Mouse (Mus musculus) embryo, embryonic 11.5 days (tissue): Measurements from ENCODE around the gene Gm20388.

ENCODE experiments used
- DNase-seq: peaks from one replicate; pipeline ENCODE4 v3.0.0-alpha.2; 2012; ENCODE audit warnings: low read depth, low spot score

Gene Gm20388

DNA sequence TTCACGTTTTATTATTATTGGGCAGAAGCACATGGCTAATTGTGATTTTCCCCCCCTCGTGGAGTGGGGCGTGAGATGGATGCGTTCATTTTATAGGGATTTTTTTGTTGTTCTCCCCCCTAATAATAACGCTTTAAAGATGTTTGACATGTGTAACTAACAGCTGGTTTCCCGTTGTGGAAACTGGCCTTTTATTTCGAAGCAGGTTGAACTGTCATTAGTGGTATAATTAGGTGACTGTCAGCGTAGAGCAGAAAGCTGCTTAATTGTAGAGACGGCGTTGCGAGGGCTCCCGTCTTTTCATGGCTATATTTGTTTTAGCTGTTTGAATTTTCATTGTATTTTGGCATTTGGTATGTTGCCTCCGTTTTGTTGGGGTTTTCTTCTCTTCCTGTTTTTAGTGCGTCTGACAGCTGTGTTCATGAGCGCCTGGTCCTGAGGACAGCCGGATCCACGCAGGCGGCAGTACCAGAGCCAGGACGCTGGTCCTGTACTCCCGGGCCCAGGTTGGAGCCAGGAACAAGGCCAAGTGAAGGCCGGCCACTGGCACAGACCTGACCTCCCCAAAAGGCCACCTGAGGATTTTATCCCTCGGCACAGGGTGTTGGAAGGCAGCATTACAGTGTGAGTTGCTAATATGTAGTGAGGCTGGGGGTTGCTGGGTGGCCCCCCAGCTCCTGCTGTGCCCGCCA, 595.1 kb downstream of the Gm20388 start:
- DNase-seq = no peak

GRCm38 (mm10) chr8:120506562-120506961, 595.9 kb downstream of the Gm20388 start:
- no peak for DNase-seq

- no peak for DNase-seq
These were observed 596.6 kb downstream of the Gm20388 start for GRCm38 (mm10) chr8:120507290-120507689.

DNA sequence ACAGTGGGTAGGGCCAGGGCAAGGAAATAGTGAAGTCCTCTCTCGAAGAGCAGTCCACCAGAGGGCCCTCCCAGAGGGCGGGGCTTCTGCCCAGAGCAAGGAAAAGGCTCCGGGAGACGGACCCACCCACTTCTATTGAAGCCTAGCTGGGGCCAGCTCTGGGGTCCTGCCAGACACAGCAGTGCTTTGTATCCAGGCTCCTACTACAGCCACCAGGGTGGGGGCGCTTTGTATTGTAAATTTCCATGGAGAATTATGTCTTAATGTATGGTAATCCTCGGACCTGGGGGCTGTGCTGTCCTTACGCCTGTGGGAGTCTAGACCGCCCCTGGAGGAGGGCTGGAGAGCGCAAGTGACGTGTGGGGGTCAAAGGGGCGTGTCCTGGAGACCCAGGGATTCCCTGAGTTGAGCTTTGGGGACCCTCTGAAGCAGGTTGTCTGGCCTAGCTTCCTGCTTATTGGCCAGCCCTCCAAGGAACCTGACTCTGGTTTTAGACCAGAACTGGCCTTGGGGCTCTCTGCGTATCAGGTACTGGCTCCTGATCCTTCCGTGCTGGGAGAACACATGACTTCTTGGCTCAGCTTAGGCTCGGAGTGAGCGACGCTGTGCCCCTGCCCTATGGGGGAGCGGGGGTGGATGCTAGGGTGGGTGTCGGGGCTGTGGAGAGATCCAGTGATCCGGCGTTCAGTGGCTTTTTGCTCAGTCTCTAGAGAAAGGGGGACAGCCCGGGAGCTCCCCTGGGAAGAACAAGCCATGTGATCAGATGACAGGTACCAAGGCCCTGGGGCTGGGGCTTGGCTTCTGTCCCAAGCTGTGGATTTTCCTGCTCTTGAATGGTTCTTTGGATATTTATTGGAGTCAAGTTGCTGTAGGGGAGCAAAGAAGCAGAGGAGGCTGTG, 598.7 kb downstream of the Gm20388 start:
- no peak for DNase-seq

DNA sequence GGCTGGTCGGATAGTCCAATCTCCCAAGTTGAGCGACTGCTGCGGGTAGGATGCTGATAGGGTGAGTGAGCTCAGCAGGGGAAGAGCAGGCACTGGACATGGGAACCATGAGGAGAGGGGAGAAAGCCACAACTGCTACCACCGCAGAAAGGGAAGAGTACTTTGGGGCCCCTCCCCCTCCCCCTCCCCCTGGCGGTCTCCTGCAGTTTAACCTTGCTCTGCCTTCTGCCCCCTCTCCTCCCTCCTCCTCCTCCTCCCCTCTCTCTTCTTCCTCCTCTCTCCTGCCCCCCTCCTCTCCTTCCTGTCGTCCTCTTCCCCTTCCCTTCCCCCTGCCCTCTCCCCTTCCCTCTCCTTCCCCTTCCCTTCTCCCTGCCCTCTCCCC, 599.4 kb downstream of the Gm20388 start:
- no peak for DNase-seq

DNA sequence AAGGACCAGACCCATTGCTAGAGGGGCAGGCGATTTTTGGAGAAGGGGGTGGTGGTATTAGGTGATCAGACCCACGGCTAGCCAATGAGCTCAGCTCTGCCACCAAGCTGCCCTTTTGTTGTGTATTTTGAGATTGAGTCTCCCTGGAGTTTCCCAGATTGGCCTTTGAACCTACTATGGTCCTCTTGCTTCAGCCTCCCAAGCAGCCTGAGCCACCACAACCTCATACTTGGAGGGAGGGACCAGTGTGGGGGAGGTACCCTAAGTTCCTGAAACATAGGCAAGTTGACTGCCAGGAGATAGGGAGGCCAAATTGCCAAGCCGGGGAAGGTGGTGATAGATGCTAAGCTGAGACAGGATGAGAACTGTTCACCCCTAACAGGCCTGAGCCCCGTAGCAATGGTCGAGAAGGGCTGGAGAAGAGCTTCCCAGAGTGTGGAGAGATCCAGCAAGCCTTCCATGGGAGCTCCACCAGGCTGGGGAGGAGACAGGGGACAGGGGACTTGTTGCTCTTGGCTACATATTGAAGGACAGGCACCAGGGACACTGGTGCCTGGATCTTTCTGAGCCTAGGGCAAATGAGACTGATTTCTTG, 600.3 kb downstream of the Gm20388 start:
- no peak for DNase-seq

GRCm38 (mm10) chr8:120511737-120512136, 601.1 kb downstream of the Gm20388 start:
- no peak for DNase-seq

- DNase-seq = no peak
These were observed 601.7 kb downstream of the Gm20388 start for GRCm38 (mm10) chr8:120512326-120512725.

DNA sequence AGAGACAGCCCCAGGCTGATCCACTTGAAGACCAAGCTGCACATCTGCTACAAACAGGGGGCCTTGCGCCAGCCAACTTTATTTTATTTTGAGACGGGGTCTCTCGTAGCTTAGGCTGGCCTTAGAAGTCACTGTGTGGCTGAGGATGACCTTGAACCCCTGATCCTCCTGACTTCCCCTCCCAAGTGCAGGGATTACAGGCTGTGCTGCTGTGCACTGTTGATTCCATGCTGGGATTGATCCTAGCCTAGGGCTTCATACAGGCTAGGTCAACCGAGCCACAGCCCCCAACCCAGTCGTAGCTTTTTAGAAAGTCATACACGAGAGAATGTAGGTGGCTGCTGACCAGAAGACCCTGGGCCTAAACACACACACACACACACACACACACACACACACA, 602.5 kb downstream of the Gm20388 start:
- no peak for DNase-seq

DNA sequence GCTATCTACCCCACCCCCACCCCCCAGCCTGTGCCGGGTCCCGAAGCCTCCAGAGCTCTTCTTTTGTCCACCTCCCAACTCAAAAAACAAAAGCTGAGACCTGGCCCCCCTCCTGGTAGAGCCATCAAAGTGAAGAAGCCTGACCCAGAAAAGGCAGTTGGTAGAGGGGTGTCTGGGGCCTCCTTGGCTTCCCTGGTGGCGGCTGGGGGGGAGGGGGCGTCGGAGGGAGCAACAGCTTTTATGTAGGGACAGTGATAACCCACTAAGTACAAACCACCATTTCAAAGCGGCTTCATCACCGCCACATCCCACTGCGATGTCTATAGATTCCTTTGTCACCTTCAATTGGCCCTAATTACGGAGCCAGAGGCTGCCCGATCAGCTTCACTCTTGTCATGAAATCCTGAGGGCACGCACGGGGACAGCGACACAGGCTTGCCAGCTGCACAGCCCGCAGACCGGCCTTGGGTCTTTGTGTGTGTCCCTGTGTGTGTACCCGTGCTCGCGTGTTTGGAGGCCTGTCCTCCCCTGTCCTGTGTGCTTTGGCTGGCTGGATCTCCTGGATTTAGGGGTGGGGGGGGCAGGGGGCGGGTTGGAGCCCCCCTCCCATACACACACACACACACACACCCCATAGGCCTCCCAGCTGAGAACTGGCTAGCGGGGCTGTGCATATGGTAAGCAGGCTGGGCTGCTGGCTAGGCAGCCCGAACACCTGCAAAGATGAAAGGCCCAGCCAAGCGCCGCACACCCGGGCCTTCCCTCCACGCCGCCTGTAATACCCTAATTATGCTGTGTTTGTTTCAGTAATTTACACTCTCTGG, 603.2 kb downstream of the Gm20388 start:
- no peak for DNase-seq

GRCm38 (mm10) chr8:120515214-120515613, 604.6 kb downstream of the Gm20388 start:
- DNase-seq = no peak

DNA sequence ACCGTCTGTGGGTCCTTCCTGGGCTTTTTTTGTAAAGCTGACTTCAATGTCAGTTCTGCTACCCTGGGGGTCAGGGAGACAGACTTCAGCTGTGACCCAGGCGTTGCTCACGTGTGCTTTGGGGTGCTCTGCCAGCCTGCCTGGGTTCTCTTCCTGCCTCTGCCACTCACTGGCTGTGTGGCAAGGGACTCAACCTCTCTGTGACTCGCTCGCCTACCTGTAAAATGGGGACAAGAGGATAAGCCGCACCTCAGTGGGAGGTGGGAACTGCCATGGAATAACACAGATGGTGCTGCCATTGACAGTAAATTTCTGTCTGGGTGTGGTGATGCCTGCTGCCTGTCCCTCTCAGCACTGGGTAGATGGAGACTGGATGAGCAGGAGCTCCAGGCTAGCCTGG, 605.0 kb downstream of the Gm20388 start:
- no peak for DNase-seq

DNA sequence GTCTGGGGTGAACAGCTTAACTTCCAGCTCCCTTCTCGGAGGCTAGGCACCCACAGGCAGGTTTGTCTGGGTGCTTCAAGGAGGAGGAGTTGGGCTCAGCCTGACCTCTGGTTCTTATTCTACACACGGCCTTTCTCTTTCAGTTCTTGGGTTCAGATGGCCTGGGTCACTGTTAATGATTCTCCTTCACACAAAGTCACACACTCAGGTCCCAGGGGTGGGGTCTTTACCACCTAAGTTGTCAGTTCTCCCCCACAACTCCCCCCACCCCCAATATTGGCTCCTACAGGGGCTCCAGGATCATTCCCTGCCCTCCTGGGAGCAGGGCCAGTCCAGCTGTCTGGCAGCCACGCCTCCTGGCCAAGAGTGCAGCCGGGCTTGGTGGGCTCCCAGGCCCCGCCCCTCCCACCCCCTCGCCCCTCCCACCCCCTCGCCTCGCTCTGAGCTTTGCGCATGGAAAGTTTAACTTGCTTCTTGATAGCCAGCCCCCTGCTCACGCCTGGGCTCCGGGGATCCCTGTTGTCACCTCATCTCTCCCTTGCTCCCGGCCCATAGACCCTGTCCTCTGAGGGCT, 605.6 kb downstream of the Gm20388 start:
- no peak for DNase-seq

- DNase-seq = no peak
These were observed 607.2 kb downstream of the Gm20388 start for GRCm38 (mm10) chr8:120517666-120518410.

- DNase-seq = no peak
These were observed 608.3 kb downstream of the Gm20388 start for GRCm38 (mm10) chr8:120518736-120519534.

GRCm38 (mm10) chr8:120520287-120520686, 609.6 kb downstream of the Gm20388 start:
- no peak for DNase-seq

DNA sequence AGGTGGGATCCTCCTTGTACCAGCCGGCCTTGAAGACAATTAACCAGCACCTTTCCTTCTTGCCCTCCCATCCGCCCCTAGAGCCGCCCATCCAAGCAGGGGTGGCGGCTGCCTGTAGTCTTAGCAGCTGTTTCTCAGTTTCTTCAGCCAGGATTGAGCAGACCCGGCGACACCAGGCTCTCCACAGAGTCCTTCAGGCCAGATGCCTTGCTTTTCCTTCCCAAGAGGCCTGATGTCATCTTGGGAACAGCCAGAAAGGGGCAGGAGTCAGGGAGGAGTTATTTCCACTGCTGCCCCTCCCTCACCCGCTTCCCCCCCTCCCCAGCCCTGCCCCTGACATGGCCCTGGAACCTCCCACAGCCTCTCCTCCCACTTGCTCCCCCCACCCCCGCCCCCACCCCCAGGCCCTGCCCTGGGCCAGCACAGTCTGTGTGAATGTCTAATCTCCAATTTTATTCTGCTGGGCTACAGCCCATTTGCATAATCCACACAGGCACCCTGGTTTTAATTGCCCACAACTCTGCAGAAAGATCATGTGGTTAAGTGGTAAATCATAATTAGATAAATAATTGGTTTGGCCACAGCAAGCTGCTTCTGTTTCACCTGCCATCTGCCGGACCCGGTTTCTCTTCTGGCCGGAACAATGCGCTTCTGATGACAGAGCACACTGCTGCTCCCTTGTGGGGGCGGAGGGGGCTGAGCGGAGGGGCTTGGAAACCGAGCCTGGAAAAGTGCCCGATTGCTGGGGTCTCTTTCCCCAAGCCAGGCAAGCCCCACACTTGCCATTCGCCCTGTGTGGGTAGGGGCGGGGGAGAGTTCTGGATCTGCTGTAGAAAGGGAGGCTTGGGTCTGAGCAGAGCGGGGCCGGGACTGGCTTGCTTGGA, 610.3 kb downstream of the Gm20388 start:
- DNase-seq = no peak

DNA sequence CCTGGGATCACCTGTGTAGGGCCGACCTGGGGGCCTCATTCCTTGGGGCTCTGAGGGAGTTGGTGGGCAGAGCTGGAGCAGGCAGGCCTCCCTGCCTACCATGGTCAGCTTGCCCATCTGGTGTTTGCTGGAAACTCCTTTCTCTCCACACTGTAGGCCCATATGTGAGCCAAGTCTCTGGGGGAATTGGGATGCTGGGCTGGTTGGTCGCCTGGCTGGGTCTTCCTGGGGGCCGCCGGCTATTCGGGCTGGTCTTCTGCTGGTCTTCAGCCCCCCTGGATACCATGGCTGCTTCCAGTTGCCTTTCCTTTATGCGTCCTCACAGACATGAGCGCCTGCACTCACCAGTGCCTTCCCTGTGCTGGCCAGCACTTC, 610.9 kb downstream of the Gm20388 start:
- no peak for DNase-seq

DNA sequence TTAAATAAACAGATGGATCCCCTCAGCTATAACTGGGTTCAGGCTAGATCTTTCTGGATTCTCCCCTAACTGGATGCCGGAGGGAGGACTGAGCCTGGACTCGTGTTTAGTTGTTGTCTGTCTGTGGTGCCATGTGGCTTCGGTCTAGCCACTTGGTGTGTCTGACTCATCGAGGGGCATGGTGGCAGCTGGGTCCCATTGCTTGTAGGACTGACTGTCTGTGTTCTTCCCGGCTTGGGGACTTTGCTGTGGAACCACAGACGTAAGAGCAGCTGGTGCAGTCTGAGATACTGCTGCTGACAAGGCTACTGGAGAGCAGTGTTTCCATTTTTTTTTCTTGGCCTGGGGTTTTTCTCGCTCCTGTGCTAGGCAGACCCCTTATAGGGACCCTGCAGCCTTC, 613.0 kb downstream of the Gm20388 start:
- no peak for DNase-seq
